Mouse (Mus musculus) liver, embryonic 15.5 days (tissue): ENCODE measurements at regions not wholly inside any gene's neighbourhood (a gene's known extent, or its start where the extent isn't known, plus 50 kb on each side); places are given as distances from the start of the nearest gene placed in this dataset.

Experiments used
- ATAC-seq: fragments of 200-750 bp; cut with Nextera tagmentation; 2 replicates; pipeline ENCODE4 v1.8.0; 2017; ENCODE audit warnings: moderate number of reproducible peaks, mild to moderate bottlenecking, moderate library complexity; ENCODE audit not compliant: insufficient read depth
- H3K27ac ChIP-seq: fragments of 300-500 bp; sonication (generic); replicated peaks from 2 replicates; pipeline ENCODE4 v1.5.1; 2015; ENCODE audit warnings: mild to moderate bottlenecking, inconsistent platforms
- H3K27me3 ChIP-seq: fragments of 300-500 bp; sonication (generic); 2 replicates; pipeline ENCODE4 v1.6.1; 2015; ENCODE audit warnings: mild to moderate bottlenecking, inconsistent platforms
- H3K36me3 ChIP-seq: fragments of 300-500 bp; sonication (generic); replicated peaks from 2 replicates; pipeline ENCODE4 v1.6.1; 2015; ENCODE audit warnings: moderate library complexity, mild to moderate bottlenecking, inconsistent platforms
- H3K4me1 ChIP-seq: fragments of 300-500 bp; sonication (generic); replicated peaks from 2 replicates; pipeline ENCODE4 v1.6.1; 2015; ENCODE audit warnings: inconsistent platforms
- H3K4me2 ChIP-seq: fragments of 300-500 bp; sonication (generic); 2 replicates; pipeline ENCODE4 v1.6.1; 2015; ENCODE audit warnings: moderate library complexity, mild to moderate bottlenecking, inconsistent platforms
- H3K4me3 ChIP-seq: fragments of 300-500 bp; sonication (generic); replicated peaks from 2 replicates; pipeline ENCODE4 v1.5.1; 2015; ENCODE audit warnings: mild to moderate bottlenecking, inconsistent platforms
- H3K9ac ChIP-seq: fragments of 300-500 bp; sonication (generic); 2 replicates; pipeline ENCODE4 v1.6.1; 2015; ENCODE audit warnings: moderate library complexity, mild to moderate bottlenecking, inconsistent platforms
- H3K9me3 ChIP-seq: fragments of 300-500 bp; sonication (generic); replicated peaks from 2 replicates; pipeline ENCODE4 v1.6.1; 2016; ENCODE audit warnings: inconsistent platforms
- WGBS: fragments of 180-500 bp; shearing (Covaris S2); methylation state at CpG from one replicate; pipeline ENCODE4 v1.1.7; 2015; ENCODE audit warnings: mixed read lengths; ENCODE audit not compliant: insufficient replicate concordance; 5-methylcytosine and 5-hydroxymethylcytosine counted together

GRCm38 (mm10) chr4:71808271-71808670 is 50.5 kb upstream of the Gm11232 start:
- H3K4me1 ChIP-seq = no peaks in the 10 kb centered on the region
- H3K27me3 ChIP-seq = no peaks in the 10 kb centered on the region
- no peaks in the 10 kb centered on the region for H3K36me3 ChIP-seq
- no peak for ATAC-seq
- H3K9me3 ChIP-seq = no peaks in the 10 kb centered on the region
- no peak overlapping the region for H3K9ac ChIP-seq
- H3K4me2 ChIP-seq = no peak overlapping the region
- 36% methylated on average over 2 of the region's 2 CpGs for WGBS
- no peak overlapping the region for H3K4me3 ChIP-seq
- H3K27ac ChIP-seq = no peak overlapping the region
